Mouse (Mus musculus) hindbrain, embryonic 13.5 days (tissue): Measurements from ENCODE around the gene Sgsm2. TPM values are rescaled to one million over a fixed set of nuclear protein-coding genes. Genes with fewer than 3 reads are reported as not detected.
A peak's percentile ranks its signal among the peaks of the same experiment; 100 is the strongest.

Source experiments
- ATAC-seq: fragments of 200-750 bp; cut with Nextera tagmentation; 2 replicates; pipeline ENCODE4 v1.8.0; 2017; ENCODE audit warnings: moderate TSS enrichment; ENCODE audit not compliant: low FRiP score
- H3K27ac ChIP-seq: fragments of 300-500 bp; sonication (generic); 2 replicates; pipeline ENCODE4 v1.5.1; 2015; ENCODE audit warnings: inconsistent platforms, mild to moderate bottlenecking, moderate library complexity
- H3K27me3 ChIP-seq: fragments of 300-500 bp; sonication (generic); 2 replicates; pipeline ENCODE4 v1.6.1; 2015; ENCODE audit warnings: mild to moderate bottlenecking, inconsistent platforms
- H3K36me3 ChIP-seq: fragments of 300-500 bp; sonication (generic); 2 replicates; pipeline ENCODE4 v1.6.1; 2015; ENCODE audit warnings: mild to moderate bottlenecking, inconsistent platforms
- H3K4me1 ChIP-seq: fragments of 300-500 bp; sonication (generic); replicated peaks from 2 replicates; pipeline ENCODE4 v1.6.1; 2015; ENCODE audit warnings: inconsistent platforms
- H3K4me2 ChIP-seq: fragments of 300-500 bp; sonication (generic); 2 replicates; pipeline ENCODE4 v1.6.1; 2015; ENCODE audit warnings: inconsistent platforms, mild to moderate bottlenecking, moderate library complexity
- H3K4me3 ChIP-seq: fragments of 300-500 bp; sonication (generic); 2 replicates; pipeline ENCODE4 v1.5.1; 2015; ENCODE audit warnings: mild to moderate bottlenecking, inconsistent platforms
- H3K9ac ChIP-seq: fragments of 300-500 bp; sonication (generic); 2 replicates; pipeline ENCODE4 v1.6.1; 2015; ENCODE audit warnings: mild to moderate bottlenecking, inconsistent platforms
- H3K9me3 ChIP-seq: fragments of 300-500 bp; sonication (generic); 2 replicates; pipeline ENCODE4 v1.6.1; 2016; ENCODE audit warnings: inconsistent platforms
- WGBS: fragments of 180-500 bp; shearing (Covaris S2); methylation state at CpG from one replicate; pipeline ENCODE4 v1.1.7; 2015; 5-methylcytosine and 5-hydroxymethylcytosine counted together
- polyA plus RNA-seq: library from polyadenylated mRNA; unstranded; fragments of >200 nt; fragmentation: Nextera tagmentation; extraction: Ambion mirVana; gene quantifications from 2 replicates; pipeline ENCODE4 v1.2.1, GENCODE M21; 2015

The Sgsm2 gene
- polyA plus RNA-seq, result 17.8 and 19.1 TPM in 2 replicates

GRCm38 (mm10) chr11:74896901-74897677 is at the start of gene Sgsm2:
Gene Sgsm2, minus strand, starts transcription at chr11:74897060.
- peak within 1 kb of the TSS; percentile 79 for H3K4me2 ChIP-seq
- WGBS, result under 1% methylated on average over 62 of the region's 74 CpGs
- no peaks in the 10 kb centered on the region for H3K27me3 ChIP-seq
- H3K9me3 ChIP-seq, result no peaks in the 10 kb centered on the region
- H3K27ac ChIP-seq, result peak within 1 kb of the TSS; percentile 95
- H3K9ac ChIP-seq, result peak within 1 kb of the TSS; percentile 90
- H3K36me3 ChIP-seq, result peaks cover 28% of the 10 kb centered on the region
- H3K4me3 ChIP-seq, result peak within 1 kb of the TSS; percentile 86
- peaks cover 40% of the 10 kb centered on the region for H3K4me1 ChIP-seq
- peak; percentile 77 for ATAC-seq

- H3K4me2 ChIP-seq, result no peak overlapping the region
- no peak overlapping the region for H3K9ac ChIP-seq
- H3K27ac ChIP-seq, result no peak overlapping the region
- peaks cover 34% of the 10 kb centered on the region for H3K36me3 ChIP-seq
- no peak overlapping the region for H3K4me3 ChIP-seq
- no peaks in the 10 kb centered on the region for H3K4me1 ChIP-seq
- 77% methylated on average over 3 of the region's 3 CpGs for WGBS
- H3K9me3 ChIP-seq, result no peaks in the 10 kb centered on the region
- H3K27me3 ChIP-seq, result no peaks in the 10 kb centered on the region
- no peak for ATAC-seq
These were observed 49.5 kb upstream of the Sgsm2 start for GRCm38 (mm10) chr11:74946348-74946747.

- peaks cover 17% of the 10 kb centered on the region for H3K4me1 ChIP-seq
- ATAC-seq, result no peak
- H3K27me3 ChIP-seq, result no peaks in the 10 kb centered on the region
- peaks cover 53% of the 10 kb centered on the region for H3K36me3 ChIP-seq
- H3K9me3 ChIP-seq, result no peaks in the 10 kb centered on the region
- H3K27ac ChIP-seq, result no peak overlapping the region
- H3K4me2 ChIP-seq, result no peak overlapping the region
- H3K4me3 ChIP-seq, result no peak overlapping the region
- WGBS, result 89% methylated on average over 7 of the region's 7 CpGs
- no peak overlapping the region for H3K9ac ChIP-seq
These were observed 33.5 kb upstream of the Sgsm2 start for GRCm38 (mm10) chr11:74930391-74930790.

- Histone ChIP-seq H3K4me2 (no peak overlapping the region), H3K4me3 (no peak overlapping the region), H3K27ac (no peak overlapping the region), H3K36me3 (peaks cover 42% of the 10 kb centered on the region), H3K9me3 (no peaks in the 10 kb centered on the region), H3K9ac (no peak overlapping the region), H3K27me3 (no peaks in the 10 kb centered on the region), H3K4me1 (peaks cover 25% of the 10 kb centered on the region)
- ATAC-seq, result no peak
- WGBS, result 75% methylated on average over 4 of the region's 4 CpGs
These were observed 32.3 kb upstream of the Sgsm2 start for GRCm38 (mm10) chr11:74929111-74929510.

GRCm38 (mm10) chr11:74927236-74927725 is 30.4 kb upstream of the Sgsm2 start:
- H3K4me2 ChIP-seq, result peak overlapping the region; percentile 69
- peaks cover 23% of the 10 kb centered on the region for H3K36me3 ChIP-seq
- no peak overlapping the region for H3K27ac ChIP-seq
- WGBS, result 91% methylated on average over 2 of the region's 2 CpGs
- H3K27me3 ChIP-seq, result no peaks in the 10 kb centered on the region
- no peak overlapping the region for H3K4me3 ChIP-seq
- H3K4me1 ChIP-seq, result peaks cover 36% of the 10 kb centered on the region
- no peaks in the 10 kb centered on the region for H3K9me3 ChIP-seq
- H3K9ac ChIP-seq, result no peak overlapping the region
- ATAC-seq, result no peak

GRCm38 (mm10) chr11:74926388-74927005 is 29.6 kb upstream of the Sgsm2 start:
- WGBS, result 6% methylated on average over 11 of the region's 11 CpGs
- Histone ChIP-seq H3K27me3 (no peaks in the 10 kb centered on the region), H3K9me3 (no peaks in the 10 kb centered on the region), H3K36me3 (peaks cover 15% of the 10 kb centered on the region), H3K4me1 (peaks cover 36% of the 10 kb centered on the region), H3K9ac (peak overlapping the region; percentile 93), H3K4me2 (peak overlapping the region; percentile 69), H3K4me3 (peak overlapping the region; percentile 90), H3K27ac (peak overlapping the region; percentile 98)
- ATAC-seq, result no peak; the same call in 1 of the 2 replicates

GRCm38 (mm10) chr11:74925577-74926387 is 28.9 kb upstream of the Sgsm2 start, which contains the start of the genes Smg6 and Srr:
Gene Smg6, plus strand, starts transcription at chr11:74925823.
Gene Srr, minus strand, starts transcription at chr11:74925948.
- Histone ChIP-seq H3K27ac (peak within 1 kb of the TSS; percentile 98), H3K4me3 (peak within 1 kb of the TSS; percentile 90), H3K4me1 (peaks cover 36% of the 10 kb centered on the region), H3K9me3 (no peaks in the 10 kb centered on the region), H3K27me3 (no peaks in the 10 kb centered on the region), H3K9ac (peak within 1 kb of the TSS; percentile 93), H3K4me2 (peak within 1 kb of the TSS; percentile 69), H3K36me3 (peaks cover 10% of the 10 kb centered on the region)
- WGBS, result under 1% methylated on average over 78 of the region's 88 CpGs
- peak; percentile 94 for ATAC-seq

GRCm38 (mm10) chr11:74924149-74924548 is 27.3 kb upstream of the Sgsm2 start:
- Histone ChIP-seq H3K9ac (no peak overlapping the region), H3K4me1 (peaks cover 35% of the 10 kb centered on the region), H3K27me3 (no peaks in the 10 kb centered on the region), H3K9me3 (no peaks in the 10 kb centered on the region), H3K4me2 (peak overlapping the region; percentile 69; the same call in 1 of the 2 replicates), H3K4me3 (peak overlapping the region; percentile 90), H3K27ac (no peak overlapping the region), H3K36me3 (peaks cover 6% of the 10 kb centered on the region)
- no peak for ATAC-seq
- WGBS, result 67% methylated on average over 4 of the region's 4 CpGs

- H3K27ac ChIP-seq, result no peak overlapping the region
- no peaks in the 10 kb centered on the region for H3K27me3 ChIP-seq
- H3K9me3 ChIP-seq, result no peaks in the 10 kb centered on the region
- H3K36me3 ChIP-seq, result peaks cover 30% of the 10 kb centered on the region
- H3K4me2 ChIP-seq, result no peak overlapping the region
- no peak overlapping the region for H3K4me3 ChIP-seq
- ATAC-seq, result no peak
- no peak overlapping the region for H3K9ac ChIP-seq
- peaks cover 17% of the 10 kb centered on the region for H3K4me1 ChIP-seq
- WGBS, result 86% methylated on average over 6 of the region's 6 CpGs
These were observed 22.4 kb upstream of the Sgsm2 start for GRCm38 (mm10) chr11:74919249-74919648.

- no peak overlapping the region for H3K27ac ChIP-seq
- ATAC-seq, result no peak
- no peak overlapping the region for H3K9ac ChIP-seq
- H3K4me1 ChIP-seq, result no peaks in the 10 kb centered on the region
- peaks cover 39% of the 10 kb centered on the region for H3K36me3 ChIP-seq
- no peak overlapping the region for H3K4me3 ChIP-seq
- WGBS, result 88% methylated on average over 3 of the region's 3 CpGs
- no peak overlapping the region for H3K4me2 ChIP-seq
- H3K27me3 ChIP-seq, result no peaks in the 10 kb centered on the region
- no peaks in the 10 kb centered on the region for H3K9me3 ChIP-seq
These were observed 15.6 kb upstream of the Sgsm2 start for GRCm38 (mm10) chr11:74912492-74912891.

- ATAC-seq, result no peak
- H3K27me3 ChIP-seq, result no peaks in the 10 kb centered on the region
- H3K4me2 ChIP-seq, result no peak overlapping the region
- 86% methylated on average over 4 of the region's 4 CpGs for WGBS
- no peaks in the 10 kb centered on the region for H3K4me1 ChIP-seq
- H3K27ac ChIP-seq, result no peak overlapping the region
- H3K4me3 ChIP-seq, result no peak overlapping the region
- H3K9ac ChIP-seq, result no peak overlapping the region
- H3K36me3 ChIP-seq, result peaks cover 57% of the 10 kb centered on the region
- no peaks in the 10 kb centered on the region for H3K9me3 ChIP-seq
These were observed 13.1 kb upstream of the Sgsm2 start for GRCm38 (mm10) chr11:74909978-74910377.
